Mouse (Mus musculus): ENCODE data around the gene Vmn1r11.

Vmn1r11 gene

DNA sequence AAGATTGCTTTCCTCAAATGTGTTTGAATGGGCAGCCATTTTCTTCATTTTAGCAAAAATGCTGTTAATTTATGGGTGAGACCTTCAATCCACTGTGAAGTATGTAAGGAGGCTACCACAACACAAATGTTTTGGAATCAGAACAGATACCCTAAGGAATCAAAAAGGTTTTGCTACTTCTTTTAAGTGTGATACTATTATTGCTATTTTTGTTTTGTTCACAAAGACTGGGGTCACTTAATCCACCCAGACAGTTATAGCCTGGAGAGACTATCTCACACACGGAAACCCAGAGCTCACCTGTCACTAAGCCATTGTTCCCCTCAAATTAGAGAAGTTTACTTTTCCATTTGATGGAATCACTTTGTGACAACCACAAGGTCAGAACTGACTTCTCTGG is at the start of gene Vmn1r11:
Vmn1r11 (plus strand) TSS at position 301 of the 400 bp plus-strand sequence.
- H3K27me3 ChIP-seq (ENCODE audit: control insufficient read depth, insufficient read depth, low read length, poor library complexity, severe bottlenecking) = no peaks in the 10 kb centered on the region
- DNase-seq (ENCODE audit: low read depth, low spot score) = no peak
- no peaks in the 10 kb centered on the region for H3K36me3 ChIP-seq (ENCODE audit: control insufficient read depth, insufficient read depth, low read length, poor library complexity, severe bottlenecking)

DNA sequence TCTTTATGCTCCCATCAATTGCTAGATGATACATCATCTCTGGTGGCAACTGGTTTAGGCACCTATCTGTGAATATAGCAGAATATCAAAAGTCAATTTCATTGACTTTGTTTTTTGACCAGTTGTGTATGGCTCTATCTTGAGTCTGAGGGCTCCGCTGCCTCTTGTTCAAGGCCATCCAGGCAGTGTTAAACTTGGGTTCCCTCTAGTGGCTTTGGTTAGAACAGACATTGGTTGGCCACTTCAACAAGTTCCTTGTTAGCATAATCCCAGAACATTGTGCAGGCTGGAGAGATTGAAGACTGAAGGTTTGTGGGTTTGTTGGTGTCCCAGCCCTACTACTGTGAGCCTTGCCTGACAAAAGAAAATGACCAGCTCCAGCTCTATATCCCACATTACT is 26.9 kb upstream of the Vmn1r11 start:
- Histone ChIP-seq H3K27me3 (ENCODE audit: control insufficient read depth, insufficient read depth, low read length, poor library complexity, severe bottlenecking) (no peaks in the 10 kb centered on the region), H3K36me3 (ENCODE audit: control insufficient read depth, insufficient read depth, low read length, poor library complexity, severe bottlenecking) (no peaks in the 10 kb centered on the region)
- DNase-seq (ENCODE audit: low read depth, low spot score) = no peak

DNA sequence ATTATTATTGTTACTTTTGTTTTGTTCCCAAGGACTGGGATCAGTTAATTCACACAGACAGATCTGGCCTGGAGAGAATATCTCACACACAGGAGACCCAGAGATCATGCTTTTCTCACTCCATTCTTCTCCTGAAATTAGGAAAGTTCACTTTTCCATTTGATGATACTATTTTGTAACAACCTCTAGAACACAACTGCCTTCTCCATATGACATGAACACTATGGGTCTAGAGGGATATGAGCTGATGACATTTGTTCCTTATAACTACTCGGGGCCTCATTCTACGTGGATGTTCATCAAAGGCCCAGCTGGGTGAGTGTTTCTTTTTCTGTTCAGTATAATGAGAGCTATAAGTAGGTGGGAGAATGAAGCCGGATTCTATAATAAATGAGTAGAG is 24.1 kb upstream of the Vmn1r11 start, which contains the start of gene Vmn1r10:
Vmn1r10 (plus strand) TSS at position 301 of the 400 bp plus-strand sequence.
- DNase-seq (ENCODE audit: low read depth, low spot score) = no peak
- no peaks in the 10 kb centered on the region for H3K27me3 ChIP-seq (ENCODE audit: control insufficient read depth, insufficient read depth, low read length, poor library complexity, severe bottlenecking)
- H3K36me3 ChIP-seq (ENCODE audit: control insufficient read depth, insufficient read depth, low read length, poor library complexity, severe bottlenecking) = no peaks in the 10 kb centered on the region

DNA sequence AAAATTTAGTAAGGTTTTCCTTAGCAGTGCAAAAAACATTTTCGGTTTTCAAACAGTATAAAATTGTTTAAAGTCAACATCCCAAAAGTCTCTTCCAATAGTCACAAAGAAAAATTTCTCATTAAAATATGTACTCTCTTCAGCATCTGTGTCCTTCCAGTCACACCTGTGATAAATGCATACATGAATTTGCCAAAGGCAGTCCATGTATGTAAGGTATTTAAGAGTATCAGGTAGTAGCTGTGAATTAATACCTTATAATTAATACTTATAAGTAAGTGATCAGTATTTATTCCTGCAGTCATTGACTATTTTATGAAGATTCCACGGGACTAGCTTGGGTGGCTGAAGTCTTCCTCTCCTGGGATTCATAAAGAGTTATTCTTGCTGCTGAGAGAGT is 23.4 kb downstream of the Vmn1r11 start, which contains the start of gene Vmn1r12:
Vmn1r12 (plus strand) TSS at position 301 of the 400 bp plus-strand sequence.
- H3K27me3 ChIP-seq (ENCODE audit: control insufficient read depth, insufficient read depth, low read length, poor library complexity, severe bottlenecking) = no peaks in the 10 kb centered on the region
- no peak for DNase-seq (ENCODE audit: low read depth, low spot score)
- H3K36me3 ChIP-seq (ENCODE audit: control insufficient read depth, insufficient read depth, low read length, poor library complexity, severe bottlenecking) = no peaks in the 10 kb centered on the region

Measured in splenic B cell, adult 2 months (primary cell).